Mouse (Mus musculus): ENCODE measurements around the gene Dctn1.

DNA sequence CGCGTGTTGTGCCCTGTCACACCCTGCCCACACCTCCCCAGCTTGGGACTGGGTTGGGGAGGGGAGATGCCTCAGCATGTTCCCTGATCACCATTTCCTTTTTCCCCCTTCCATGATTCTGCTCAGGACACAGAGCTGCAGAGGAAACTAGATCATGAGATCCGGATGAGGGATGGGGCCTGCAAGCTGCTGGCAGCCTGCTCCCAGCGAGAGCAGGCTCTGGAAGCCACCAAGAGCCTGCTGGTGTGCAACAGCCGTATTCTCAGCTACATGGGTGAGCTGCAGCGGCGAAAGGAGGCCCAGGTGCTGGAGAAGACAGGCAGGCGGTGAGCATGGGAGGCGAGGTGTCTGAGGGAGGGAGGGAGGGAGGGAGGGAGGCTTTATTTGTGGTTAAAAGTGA lies 19.9 kb upstream of the Dctn1 start:
- TF ChIP-seq CTCF (IDR thresholded peaks at IDR 0.05; ENCODE audit: extremely low read depth, insufficient read depth, low read length) (no peak), POLR2A (IDR thresholded peaks at IDR 0.05; ENCODE audit: extremely low read depth, insufficient read depth, low read length) (no peak)
